Mouse (Mus musculus) T-helper 17 cell (primary cell): ENCODE measurements around the gene Arhgef26.

Experiments used
- in situ Hi-C, 2 experiments: fragments of 300-600 bp; cut with MboI, MseI; formaldehyde crosslinking; loops; 1 replicate in 1 of 2; 2 replicates in 1 of 2; pipeline ENCODE4 v1.15.1; 2025; ENCODE audit warnings: high pct_unique_total_duplicates in 2 of 2

Gene Arhgef26

DNA sequence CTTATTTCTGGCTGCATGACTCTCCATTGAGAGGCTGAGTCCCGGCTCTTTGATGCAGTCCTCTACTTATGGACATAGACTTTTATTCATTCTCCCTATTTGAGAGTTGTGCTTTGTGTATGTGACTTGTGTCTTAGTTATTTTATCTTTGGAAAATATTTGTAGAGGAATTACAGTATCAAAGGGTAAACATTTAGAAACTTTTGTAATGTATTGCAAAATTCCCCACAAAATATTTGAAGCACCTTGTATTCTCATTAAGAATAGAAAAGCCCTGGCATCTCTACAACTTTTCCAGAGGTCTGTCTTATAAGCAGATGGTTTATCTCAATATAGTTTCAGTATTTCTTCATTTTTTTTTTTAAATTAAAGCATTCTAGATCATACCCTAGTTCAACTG is 44.7 kb downstream of the Arhgef26 start:
- in situ Hi-C loops = no loop called here

- in situ Hi-C loops = no loop called here
These were observed 54.5 kb downstream of the Arhgef26 start for GRCm38 (mm10) chr3:62392636-62393035.

- in situ Hi-C loops = no loop called here
These were observed 56.1 kb downstream of the Arhgef26 start for GRCm38 (mm10) chr3:62394284-62394683.

GRCm38 (mm10) chr3:62395368-62395767 is 57.2 kb downstream of the Arhgef26 start:
- in situ Hi-C loops = no loop called here

GRCm38 (mm10) chr3:62396109-62396508 is 58.0 kb downstream of the Arhgef26 start:
- in situ Hi-C loops = no loop called here

- in situ Hi-C loops = no loop called here
These were observed 60.0 kb downstream of the Arhgef26 start for GRCm38 (mm10) chr3:62398094-62398493.

DNA sequence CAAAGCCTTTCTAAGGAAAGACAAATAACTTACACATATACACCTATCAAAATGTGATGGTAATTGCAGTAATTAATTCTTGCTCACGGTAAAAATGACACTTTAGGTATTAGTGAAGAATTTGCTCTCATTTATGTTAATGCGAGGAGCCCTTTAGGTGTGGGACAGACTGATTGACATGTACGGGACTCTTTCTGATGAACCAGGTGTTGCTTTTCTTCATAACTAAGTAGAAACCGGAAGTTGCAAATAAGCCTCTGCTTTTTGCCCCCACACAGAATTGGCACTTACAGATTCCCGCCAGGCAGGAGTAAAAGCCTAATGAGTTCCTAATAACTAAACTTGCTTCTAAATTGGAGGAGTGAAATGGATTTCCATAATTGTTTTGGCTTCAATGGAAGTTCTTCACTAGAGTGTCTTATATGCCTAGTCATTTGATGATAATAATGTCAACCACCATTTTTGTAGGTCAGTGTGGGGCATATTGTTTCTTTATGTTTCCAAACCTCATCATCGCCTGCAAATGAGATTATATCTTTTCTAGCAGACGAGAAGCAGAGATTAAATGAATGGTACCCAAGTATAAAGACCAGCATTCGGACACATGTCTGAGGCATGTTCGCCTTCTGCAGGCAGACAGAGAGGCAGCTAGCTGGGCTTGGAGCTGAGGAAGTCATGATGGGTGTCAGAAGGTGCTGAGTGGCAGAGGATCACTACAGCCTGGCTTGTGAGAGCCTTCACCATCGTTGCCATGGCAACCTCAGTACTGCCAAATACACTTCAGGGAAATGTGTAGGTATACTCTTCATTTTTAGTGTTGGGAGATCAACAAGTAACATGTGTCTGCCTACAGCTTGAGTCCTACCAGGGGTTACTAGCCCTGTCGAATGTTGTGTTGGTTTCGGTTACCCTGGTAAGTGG is 61.9 kb downstream of the Arhgef26 start:
- in situ Hi-C loops = no loop called here

- in situ Hi-C loops = no loop called here
These were observed 64.3 kb downstream of the Arhgef26 start for GRCm38 (mm10) chr3:62402466-62402865.

GRCm38 (mm10) chr3:62404477-62405246 is 66.5 kb downstream of the Arhgef26 start:
- in situ Hi-C loops = no loop called here

- in situ Hi-C loops = no loop called here
These were observed 71.5 kb downstream of the Arhgef26 start for GRCm38 (mm10) chr3:62409555-62410182.

DNA sequence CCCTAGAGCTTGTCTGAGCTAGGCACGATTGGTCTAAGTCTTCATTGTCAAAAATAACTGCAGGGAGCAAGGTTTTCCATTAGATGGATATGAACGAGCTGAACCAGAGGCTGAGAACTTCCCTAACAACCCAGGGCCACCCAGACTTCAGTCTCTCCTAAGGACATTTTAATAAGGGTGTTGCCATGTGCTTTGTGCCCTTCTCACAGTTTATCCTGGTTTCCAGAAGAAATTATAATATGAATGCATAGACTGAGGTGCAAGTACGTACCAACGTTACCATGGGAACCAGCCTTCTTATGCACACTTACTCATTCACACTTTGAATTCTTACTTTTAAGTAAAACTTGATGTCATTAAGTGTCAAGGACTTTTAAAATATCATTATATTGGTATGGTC is 72.3 kb downstream of the Arhgef26 start:
- in situ Hi-C loops = no loop called here

DNA sequence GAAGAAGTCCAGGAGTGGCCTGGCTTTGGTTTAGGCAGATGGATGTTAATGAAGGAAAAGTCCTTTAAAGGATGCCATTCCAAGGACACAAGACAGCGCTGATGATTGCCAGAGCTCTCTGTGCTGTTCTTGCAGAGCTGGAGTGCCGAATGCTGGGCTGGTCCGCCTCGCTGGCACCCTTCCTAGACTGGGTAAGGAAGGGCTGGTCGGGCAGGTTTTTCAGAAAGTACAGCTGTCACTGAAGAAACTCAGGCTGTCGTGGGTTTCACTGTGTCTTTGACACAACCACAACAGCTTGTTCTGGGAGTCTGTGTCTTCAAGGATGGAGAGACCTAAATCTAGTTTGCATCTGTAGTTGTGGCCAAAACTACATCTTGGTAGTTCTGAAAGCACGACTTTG is 74.6 kb downstream of the Arhgef26 start:
- in situ Hi-C loops = no loop called here

GRCm38 (mm10) chr3:62414926-62415325 is 76.8 kb downstream of the Arhgef26 start:
- in situ Hi-C loops = no loop called here

- in situ Hi-C loops = no loop called here
These were observed 79.3 kb downstream of the Arhgef26 start for GRCm38 (mm10) chr3:62417458-62417857.

- in situ Hi-C loops = no loop called here
These were observed 80.4 kb downstream of the Arhgef26 start for GRCm38 (mm10) chr3:62418387-62419138.

DNA sequence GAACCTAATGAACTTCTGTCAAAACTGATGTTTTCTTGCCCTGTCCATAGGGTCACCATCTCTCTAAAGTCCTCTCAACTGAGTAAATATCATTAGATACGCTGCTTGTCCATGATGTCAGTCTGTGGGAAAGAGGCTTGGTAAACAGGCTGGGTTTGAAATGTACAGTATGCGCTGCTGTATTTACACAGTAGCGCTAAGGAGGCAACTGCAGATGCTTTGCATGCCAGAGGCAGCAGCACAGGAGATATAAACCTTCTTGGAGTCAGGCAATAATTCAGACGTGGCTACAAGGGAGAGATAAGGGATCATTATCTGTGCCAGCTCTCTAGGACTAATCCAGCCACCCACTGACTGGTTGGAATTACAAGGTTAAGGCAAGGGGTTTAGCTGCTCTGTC is 95.5 kb downstream of the Arhgef26 start:
- in situ Hi-C loops = loop anchor here (10.0 to 25.0 kb wide), 2 partner anchors 359 to 1196 kb away; no protein-coding TSS in a partner anchor

DNA sequence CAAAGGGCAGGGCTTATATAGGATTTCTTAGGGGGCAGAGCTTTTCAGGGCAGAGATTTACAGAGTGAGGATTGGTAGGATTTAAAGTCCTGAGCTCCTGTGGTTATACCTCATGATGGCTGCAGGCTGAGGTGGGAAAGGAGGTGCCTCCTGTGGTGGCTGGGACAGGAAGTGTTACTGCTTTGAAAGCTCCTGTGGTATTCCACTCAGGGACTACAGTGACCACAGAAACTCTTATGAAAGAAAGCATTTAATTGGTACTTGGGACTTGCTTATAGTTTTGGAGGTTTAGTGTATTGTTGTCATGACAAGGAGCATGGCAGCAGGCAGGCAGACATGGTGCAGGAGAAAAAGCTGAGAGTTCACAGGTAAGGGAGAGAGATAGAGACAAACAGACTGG is 97.8 kb downstream of the Arhgef26 start:
- in situ Hi-C loops = loop anchor here (10.0 to 25.0 kb wide), 2 partner anchors 361 to 1199 kb away; no protein-coding TSS in a partner anchor

DNA sequence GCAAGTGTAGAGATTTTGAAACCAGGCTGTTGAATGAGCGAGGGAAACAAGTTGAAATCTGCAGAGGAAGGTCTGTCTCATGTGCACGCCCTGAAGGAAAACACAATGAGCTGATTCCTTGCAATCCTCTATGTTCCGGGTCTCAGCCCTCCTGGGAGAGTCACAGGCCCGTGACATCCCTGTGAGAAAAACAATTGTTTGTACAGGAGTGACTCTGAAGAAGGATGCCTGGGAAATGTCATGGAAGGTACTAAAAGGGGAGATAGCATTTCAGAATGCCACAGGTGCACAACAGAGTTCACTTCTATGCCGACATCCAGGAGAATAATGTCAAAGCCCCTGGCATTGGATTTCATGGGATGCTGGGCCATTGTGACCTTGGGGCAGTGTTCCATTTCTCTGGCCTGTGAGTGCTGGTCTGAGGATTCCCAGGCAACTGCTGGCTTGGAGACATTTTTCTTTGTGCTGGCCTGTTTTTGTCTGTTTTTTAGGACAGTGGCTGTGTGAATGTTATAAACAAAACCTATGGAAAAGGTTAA is 102.4 kb downstream of the Arhgef26 start:
- in situ Hi-C loops = loop anchor here in 1 of 2 experiments (25.0 kb wide), 1 partner anchor 1203 kb away; no protein-coding TSS in a partner anchor

GRCm38 (mm10) chr3:62443582-62444194 is 105.5 kb downstream of the Arhgef26 start:
- in situ Hi-C loops = loop anchor here in 1 of 2 experiments (25.0 kb wide), 1 partner anchor 1206 kb away; no protein-coding TSS in a partner anchor

- in situ Hi-C loops = loop anchor here in 1 of 2 experiments (25.0 kb wide), 1 partner anchor 1209 kb away; no protein-coding TSS in a partner anchor
These were observed 108.1 kb downstream of the Arhgef26 start for GRCm38 (mm10) chr3:62446271-62446670.
